Mouse (Mus musculus) 3T3-L1 (cell line): ENCODE data around the gene Irf8.

Experiments
- DNase-seq: peaks from one replicate; pipeline ENCODE4 v3.0.0-alpha.2; 2015; ENCODE audit warnings: low read depth, low spot score

Gene Irf8

DNA sequence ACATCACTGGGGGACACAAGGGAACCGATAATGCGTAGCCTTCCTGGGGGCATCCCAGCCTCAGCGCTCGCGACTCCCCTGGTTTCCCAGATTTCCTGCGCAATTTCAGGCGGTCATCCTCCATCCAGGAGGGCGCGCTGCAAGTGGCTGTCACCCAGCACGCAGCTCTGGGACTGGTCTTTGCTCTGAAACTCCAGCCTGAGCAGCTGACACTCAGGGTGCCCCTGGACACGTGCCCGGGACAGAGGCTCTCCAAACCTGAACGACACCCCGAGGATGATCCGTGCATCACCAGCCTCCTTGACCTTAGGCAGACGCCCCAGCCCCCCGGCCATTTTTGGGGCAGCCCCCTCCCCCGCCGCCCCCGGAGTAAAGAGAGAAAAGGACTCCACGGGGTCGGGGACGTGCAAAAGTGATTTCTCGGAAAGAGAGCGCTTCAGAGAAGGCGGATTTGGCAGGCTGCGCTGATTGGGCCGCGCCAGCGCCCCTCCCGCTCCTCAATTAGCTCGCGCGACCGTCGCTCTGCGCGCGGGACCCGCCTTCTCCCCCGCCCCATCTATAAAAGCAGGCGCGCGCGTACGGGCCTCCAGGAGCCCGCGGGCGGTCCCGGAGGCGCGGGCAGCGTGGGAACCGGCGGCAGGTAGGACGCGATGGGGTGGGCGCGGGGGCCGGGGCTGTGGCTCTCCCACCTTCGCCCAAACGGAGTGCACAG lies at the start of gene Irf8:
Irf8 (plus strand) TSS at position 589 of the 712 bp plus-strand sequence.
- DNase-seq, result no peak

DNA sequence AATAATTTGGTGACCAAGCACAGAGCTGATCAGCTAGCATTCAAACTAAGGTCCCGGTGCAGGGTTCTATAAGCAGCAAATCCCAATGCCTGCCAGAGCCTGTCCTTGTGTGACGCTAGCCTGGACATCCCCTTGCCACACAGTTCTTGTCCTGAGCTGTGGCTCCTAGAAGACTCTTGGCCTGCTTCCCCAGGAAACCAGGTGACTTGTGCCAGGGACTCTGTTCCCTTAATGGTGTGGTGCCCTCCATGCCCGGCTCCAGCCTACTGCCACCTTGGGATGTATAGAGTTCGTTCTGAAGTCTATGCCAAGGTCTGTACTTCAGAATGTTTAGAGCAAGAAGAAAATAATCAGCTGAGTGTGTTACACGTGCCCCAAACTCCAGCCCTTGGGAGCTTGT lies 49.6 kb upstream of the Irf8 start:
- DNase-seq, result no peak

DNA sequence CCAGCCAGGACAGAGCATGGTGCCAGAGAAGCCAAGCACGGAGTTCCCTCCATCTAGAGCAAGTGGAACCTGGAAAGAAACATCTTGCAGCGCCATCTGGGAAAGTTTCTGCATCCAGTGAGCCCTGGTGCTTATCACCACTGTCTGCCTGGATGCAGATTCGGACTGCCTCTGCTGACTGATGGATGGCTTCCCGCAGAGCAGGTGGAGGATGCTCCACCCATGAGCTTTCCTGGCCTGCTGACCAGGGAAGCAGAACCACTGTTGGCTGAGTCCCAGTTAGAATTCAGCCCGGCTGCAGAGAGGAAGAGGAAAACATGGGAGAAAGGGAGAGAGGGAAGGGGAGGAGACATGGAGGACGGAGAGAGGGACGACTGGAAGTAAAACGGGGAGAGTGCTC lies 48.4 kb upstream of the Irf8 start:
- no peak for DNase-seq

DNA sequence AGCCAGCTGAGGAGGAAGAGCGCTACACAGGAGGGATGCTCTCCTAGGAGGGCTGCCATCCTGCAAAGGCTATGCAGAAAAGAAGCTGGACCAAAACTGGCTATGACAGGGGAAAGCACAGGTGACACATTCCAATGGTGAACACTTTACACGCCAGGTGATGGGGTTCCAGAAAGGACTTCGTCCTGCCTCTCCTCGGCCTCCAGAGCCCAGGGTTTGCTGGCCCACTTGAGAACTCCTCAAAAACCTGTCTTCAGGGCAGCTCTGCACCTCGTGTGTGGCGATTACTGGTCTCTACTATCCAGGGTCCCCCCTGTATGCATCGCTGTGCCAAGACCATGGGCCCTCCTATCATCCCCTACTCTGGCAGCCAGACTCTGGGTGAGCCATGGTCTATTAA lies 47.6 kb upstream of the Irf8 start:
- no peak for DNase-seq

DNA sequence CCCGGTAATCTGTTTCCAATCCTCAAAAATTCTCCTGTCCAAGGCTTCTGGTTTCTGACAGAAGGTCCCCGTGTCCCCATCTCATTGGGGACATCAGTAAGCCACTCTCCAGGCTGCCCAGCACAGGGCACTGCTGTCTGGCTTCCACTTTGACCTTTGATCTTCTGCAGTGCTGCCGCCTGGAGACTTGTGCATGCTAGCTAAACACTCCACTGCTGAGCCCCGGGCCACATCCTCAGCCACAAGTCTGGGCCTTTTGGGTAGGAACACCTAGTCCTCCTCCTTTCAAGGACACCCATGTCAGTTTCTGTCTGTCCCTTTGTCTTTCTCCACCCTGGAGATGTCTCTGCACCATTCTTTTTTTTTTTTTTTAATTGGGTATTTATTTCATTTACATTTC lies 43.2 kb upstream of the Irf8 start:
- no peak for DNase-seq

DNA sequence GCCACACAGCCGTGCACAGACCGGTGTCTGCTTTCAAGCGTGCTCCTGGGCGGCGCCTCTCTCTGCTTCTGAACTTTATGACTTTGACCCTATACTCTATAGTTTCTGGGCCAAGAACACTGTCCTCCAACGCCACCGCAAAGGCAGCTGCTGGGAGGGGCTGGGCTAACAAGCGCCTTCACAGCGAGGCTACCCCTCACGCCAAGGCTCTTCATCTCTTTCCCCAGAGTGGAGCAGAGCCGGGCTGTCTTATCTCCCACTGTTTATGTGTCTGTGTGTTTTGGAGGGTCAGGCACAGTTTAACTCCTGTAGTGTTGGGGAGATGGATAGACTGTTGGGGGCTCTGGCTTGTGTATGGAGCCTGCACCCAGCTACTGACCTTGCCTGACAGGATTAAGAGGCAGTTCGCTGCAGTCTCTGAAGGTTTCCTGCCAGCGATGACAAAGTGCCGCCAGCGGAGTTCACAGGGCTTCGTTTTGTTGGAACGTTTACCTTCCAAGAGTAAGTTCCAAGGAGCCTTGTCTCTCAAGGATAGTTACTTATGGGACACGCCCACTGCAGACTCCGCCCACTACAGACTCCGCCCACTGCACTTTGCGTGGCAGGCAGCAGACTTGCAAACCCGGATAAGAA lies 42.2 kb upstream of the Irf8 start:
- DNase-seq, result no peak

DNA sequence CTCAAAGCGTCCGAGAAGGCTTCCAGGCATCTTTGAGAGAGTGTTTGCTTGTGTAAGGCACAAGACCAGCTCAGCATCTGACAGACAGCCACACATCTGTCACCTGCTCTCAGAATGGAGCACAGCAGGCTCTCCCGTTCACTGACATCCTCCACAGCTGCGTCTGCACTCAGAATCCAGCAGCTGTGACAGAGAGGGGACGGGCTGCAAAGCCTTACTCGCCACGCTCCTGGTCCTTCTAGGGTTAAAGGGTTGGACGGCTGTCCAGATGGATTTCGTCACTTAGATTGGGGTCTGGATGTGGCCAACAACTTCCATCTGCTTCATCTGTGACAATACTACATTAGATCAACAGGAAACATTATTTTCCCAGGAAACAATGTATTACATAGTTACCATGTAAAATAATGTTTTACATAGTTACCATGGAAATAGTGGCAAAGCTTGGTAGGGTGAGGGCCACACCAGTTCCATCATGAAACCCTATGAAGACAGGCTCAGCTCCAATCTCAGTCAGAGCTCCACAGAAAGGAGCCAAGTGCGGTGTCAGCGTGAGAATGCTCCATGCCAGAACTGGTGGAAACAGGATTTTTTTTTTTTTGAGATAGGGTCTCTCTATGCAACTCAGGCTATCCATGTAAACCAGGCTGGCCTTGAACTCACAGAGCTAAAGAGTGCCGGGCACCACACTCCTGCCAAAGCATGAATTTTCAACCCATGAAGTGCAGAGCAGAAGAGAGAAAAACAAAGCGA lies 39.6 kb upstream of the Irf8 start:
- DNase-seq, result no peak

DNA sequence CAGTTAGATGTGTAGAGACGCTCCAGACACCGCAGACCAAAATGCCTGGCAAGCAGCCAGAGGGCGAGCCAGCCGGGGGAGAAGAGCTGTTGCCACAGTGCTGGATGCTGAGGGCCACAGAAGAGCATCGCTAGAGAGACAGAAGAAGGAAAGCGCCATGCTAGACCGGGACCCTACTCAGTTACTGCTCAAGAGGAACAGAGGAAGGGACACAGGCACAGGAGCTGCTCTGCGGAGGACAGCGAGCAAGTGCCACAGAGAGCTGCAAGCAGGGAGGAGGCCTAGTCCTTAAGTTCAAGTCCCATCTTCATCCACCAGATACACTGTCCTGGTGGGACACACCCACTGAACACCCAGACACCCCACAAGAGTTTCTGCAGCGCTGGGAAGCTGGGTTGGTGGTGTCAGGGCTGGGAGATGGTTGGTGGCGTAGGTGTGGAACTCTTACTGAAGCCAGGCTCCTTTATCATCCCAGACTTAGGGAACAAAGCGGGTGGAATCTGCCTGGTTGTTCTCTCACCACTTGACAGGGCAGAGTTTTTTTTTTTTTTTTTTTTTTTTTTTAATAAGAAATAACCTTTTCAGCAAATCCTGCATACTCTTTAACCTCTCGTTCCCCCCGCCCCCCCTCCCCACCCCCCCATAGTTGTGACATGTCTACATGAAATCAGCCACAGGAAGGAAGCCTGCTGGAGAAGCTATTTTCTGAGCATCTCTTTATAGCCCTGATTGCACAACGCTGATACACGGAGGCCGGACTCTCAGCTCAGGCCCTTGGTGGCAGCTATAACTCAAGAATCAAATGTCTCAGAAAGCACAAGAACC lies 38.8 kb upstream of the Irf8 start:
- no peak for DNase-seq

DNA sequence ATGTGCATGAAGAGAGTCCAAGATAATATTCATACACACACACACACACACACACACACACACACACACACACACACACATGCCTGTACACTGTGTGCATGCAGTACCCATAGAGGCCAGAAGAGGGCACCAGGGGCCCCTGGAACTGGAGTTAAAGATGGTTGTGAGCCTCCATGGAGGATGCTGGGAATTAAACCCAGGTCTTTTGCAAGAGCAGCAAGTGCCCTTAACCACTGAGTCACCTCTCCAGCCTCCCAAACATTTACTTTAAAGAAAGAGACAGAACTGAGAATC lies 38.2 kb upstream of the Irf8 start:
- DNase-seq, result peak; percentile 14

DNA sequence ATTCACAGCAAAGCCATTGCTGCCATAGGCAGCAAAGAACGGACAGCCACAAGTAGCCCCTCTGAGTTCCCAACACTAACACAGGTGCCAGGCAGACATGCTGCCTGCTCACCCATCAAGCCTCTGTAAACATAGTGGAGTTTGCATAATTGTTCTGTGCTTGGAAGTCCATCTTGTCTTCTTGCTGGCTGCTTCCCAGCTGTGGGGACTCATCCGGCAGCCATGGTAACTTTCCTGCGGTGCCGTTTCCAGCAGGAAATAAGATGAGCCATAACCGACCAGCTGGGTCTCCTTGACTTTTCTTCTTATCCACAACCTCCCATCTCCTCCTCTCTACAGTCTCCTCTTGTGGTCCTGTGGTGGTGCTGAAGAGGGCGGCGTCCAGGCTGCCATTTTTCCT lies 37.7 kb upstream of the Irf8 start:
- DNase-seq, result no peak

DNA sequence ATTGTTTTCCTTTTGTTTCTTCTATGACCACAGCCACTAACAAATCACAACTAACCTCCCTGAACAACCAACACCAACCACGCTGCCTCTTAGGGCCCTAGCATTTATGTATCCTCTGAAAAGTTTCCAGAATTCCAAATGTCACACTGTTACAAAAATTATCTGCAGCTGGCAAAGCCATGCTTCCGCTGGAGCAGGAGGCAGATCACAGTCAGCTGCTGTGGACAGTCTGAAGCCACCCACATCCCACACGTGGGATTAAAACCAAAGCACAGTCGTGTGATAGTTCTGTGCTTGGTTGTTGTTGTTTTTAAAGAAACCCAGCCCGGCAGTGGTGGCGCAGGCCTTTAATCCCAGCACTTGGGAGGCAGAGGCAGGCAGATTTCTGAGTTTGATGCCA lies 37.1 kb upstream of the Irf8 start:
- DNase-seq, result no peak

DNA sequence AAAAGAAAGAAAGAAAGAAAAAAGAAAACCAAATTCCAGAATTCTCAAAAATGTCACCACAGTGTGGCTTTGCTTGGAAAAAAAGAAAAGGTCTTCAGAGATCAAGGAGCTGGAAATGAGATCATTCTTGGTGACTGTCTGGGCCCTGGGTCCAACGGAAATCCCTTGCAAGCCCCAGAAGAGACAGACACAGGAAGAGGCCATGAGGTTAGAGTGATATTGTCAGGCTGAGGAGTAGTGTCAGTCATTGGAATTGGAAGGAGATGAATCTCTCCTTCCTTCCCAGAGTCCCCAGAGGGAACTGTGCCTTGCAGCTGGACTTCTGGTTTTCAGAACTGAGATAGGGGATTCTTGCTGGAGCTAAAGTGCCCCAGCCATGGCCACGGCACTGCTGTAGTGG lies 36.6 kb upstream of the Irf8 start:
- no peak for DNase-seq

DNA sequence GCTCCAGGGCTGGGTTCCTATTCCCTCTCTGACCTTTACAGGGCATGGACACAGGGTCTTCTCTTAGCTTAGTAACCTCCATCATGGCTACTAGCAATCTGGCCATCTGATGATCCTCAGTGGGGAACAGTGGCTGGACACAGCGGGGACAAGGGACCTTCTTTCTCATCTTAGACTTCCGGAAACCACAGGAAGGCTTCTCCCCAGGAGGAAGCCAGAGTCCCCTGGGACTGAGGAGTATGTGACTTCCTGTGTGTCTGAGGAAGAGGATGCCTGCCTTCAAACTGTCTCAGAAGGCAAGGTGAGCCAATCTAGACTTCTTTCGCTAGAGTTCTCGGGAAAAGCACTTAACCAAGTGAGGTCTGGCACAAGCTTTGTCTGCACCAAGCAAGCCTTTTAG lies 36.1 kb upstream of the Irf8 start:
- DNase-seq, result no peak

DNA sequence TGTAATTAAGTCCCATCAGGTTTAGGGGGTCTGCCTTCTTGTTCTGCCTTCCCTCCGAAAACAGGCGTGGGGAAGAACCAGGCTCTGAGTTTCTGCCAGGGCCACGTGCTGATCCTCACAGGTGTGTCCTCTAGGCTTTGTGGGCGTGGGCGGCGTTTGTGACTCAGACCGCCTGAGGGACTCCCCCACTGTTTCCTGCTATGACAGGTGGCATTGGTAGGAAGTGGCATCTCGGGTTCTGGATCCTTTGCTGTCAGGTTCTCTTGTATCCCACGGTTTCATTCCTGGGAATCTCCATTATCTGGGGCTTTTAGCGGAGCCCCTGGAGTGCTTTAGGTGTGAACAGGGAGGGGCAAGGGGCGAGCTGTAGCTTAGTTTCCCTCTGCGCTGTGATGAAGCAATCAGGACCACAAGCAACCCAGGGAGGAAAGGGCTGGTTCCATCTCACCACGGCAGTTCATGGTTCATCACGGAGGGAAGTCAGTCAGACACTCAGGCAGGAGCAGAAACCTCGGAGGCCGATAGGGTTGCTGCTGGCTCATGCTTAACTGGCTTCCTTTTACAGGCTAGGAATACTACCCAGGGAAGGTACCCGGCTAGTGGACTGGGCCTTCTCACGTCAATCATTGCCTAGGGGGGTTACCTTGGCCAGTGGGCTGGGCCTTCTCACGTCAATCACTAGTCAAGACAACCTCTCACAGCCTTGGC lies 34.2 kb upstream of the Irf8 start:
- no peak for DNase-seq

DNA sequence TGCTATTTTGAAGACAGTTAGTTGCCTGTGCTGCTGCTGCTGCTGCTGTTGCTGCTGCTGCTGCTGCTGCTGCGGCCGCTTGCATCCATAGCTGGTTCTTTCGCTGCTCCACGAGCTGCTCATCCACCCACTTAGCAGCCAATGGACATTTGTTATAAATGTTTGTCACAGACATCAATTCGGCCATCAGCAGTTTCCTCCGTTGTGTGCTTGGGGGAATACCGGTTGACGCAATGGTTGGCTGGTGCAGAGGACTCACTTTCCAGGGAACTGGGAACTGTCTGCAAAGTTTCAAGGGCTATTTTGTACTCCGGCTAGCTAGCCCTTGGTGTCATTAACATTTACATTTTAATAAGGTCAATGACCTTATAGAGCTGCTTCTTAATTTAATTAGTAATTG lies 32.0 kb upstream of the Irf8 start:
- no peak for DNase-seq

DNA sequence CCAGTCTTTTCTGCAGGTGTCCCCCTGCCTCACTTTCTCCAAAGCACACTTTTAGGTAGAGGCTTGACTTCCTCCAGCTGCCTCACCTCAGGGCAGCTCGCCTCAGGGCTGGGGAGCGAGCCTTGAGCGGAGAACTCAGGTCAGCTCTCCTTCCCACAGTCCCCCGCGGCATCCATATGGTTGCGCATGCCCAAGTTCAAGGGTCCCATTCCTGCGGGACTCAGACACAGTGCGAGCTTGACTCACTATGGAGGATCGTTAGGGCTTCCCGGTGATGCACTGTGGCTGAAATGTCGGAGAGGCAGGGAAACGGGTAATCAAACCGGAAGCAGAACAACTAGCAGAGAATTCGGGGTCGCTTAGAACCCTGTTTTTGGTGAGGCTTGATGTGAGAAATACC lies 31.0 kb upstream of the Irf8 start:
- no peak for DNase-seq

DNA sequence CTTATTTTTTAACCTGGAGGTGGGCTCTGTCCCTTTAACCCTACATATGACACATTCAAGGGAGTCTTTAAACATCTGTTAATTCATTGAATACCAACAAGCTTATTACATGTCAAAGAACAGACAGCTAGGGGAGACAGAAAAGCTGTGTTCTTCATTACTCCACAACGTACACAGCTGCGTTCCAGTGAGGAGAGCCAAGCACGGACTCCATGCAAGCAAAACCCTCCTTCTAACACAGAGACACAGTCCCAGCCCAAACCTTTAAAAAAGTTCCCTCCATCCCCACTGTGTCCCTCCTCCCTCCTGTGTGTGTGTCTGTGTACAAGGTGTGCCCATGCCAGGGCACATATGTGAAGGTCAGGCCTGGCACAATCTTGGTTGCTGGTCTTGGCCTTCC lies 30.0 kb upstream of the Irf8 start:
- DNase-seq, result no peak

DNA sequence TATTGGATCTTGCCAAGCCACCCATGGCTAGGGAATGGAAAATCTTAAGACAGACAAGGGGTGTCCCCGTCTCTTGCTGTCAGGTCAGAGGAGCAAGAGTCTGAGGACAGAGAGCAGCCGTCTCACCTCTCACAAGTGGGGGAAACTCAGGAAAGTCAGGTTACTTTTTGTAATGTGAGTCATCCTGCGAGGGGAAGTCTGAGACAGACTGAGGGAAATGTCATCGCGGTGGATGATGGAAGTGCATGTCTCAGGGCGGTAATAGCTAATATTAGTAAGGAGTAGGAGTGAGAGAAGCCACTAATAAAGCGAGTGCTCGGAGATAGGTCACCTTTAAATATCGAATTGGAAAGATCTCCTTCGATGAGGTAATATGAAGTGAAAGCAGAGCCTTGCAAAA lies 27.0 kb upstream of the Irf8 start:
- DNase-seq, result no peak

DNA sequence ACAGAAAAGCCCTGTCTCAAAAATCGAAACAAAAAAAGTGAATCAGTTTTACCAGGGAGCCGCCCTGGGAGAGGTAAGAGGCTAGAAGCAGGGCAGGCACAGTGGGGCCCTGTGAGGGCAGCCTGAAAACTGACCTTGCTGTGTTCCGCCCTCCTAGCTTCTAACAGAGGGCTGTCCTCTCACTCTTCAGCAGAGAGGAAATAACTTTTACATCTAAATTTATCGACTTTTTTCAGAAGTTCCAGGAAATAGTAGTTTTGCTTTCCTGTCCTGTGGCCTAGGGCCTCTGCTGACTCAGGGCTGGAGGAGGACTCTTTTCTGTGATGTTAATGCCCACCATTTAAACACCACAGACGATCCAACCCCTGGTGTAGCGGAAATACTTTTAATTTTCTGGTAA lies 21.0 kb upstream of the Irf8 start:
- DNase-seq, result no peak

DNA sequence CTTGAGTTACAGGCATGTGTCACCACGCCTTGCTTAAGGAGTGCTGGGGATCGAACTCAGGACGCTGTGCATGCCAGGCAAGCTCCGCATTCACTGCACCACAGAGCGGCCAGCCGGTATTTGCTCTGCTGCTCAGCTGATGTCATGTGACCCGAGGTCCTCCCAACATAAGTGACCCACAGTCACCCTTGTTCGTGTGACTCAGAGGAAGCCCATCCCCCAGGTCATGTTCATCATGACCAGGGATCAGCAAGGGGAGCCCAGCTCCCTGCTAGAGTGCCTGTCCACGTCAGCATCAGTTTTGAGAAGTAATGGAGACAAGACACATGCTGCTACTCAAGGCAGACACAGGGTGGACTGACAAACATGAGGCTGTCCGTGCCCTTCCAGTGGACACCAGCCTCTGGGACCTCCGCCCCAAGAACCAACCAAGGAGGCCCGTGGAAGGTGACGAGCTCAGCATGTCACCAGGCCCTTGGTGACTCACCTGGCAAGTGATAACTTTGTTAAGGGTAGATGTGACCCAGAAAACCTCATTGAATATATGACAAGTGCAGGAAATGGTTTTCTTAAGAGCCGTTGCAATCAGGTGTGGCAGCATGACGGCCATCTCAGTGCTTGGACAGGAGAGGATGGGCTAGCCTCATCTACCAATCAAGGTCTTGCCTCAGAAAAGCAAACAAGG lies 20.0 kb upstream of the Irf8 start:
- DNase-seq, result no peak

DNA sequence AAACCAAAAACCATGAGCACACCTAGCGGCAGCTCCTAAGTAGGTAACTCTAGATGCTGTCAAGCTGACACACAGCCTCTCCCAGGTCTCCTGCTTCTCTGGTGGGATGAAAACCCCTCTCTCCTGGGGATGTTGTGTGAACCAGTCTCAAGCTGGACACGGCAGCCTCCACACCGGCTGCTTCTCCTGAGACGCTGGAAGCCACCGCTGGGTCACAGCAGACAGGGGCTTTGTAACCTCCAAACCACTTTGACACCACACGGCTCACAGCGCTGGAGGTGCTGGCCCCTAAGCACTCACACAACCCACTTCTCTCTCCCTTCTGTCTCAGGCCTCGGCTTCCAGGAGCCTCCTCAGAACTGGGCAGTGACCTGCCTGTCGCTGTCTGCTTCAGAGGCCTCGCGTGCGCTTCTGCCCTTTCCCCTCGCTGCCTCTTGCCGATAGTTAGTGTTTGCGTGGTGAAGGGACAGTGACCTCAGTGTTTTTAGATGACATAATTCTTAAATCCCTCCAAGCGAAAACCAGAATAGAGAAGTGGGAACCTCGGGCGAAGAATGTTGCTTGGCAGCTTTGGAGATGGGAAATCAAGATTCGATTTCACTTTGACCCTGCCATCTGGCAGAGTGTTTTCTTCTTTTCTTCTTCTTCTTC lies 16.4 kb upstream of the Irf8 start:
- DNase-seq, result no peak
